Mouse (Mus musculus): ENCODE measurements around the gene Ctsk. TPM values are rescaled to one million over a fixed set of nuclear protein-coding genes. Genes with fewer than 3 reads are reported as not detected.
A peak's percentile ranks its signal among the peaks of the same experiment; 100 is the strongest.
"Not testable (repeated sequence)": the region's sequence is repeated elsewhere in the genome, so short reads cannot be mapped to it uniquely, and the experiment has no call there.

The Ctsk gene
- polyA plus RNA-seq, 1 experiment from 2014 or later, result 15.1 TPM

- Histone ChIP-seq H3K27ac (ENCODE audit: poor library complexity, severe bottlenecking) (0 out of 2 replicates have a peak overlapping the region, but pooled peaks have one; percentile 35), H3K4me2 (no peak overlapping the region), H3K27me3 (replicated peaks) (no peaks in the 10 kb centered on the region), H3K4me1 (replicated peaks) (0 out of 2 replicates have a peak, but pooled peaks cover 4% of the 10 kb centered on the region), H3K4me3 (no peak overlapping the region), H3K9ac (no peak overlapping the region), H3K9me3 (replicated peaks) (no peaks in the 10 kb centered on the region), H3K36me3 (no peaks in the 10 kb centered on the region)
- 52% methylated on average over 3 of the region's 3 CpGs for WGBS
- ATAC-seq (ENCODE audit: insufficient number of reproducible peaks, low FRiP score), result no peak
Measured at GRCm38 (mm10) chr3:95523662-95524061, 24.6 kb downstream of the Ctsk start.

- Histone ChIP-seq H3K9ac (no peak overlapping the region), H3K4me2 (no peak overlapping the region), H3K4me3 (no peak overlapping the region), H3K9me3 (replicated peaks) (no peaks in the 10 kb centered on the region), H3K27me3 (replicated peaks) (no peaks in the 10 kb centered on the region), H3K4me1 (replicated peaks) (0 out of 2 replicates have a peak, but pooled peaks cover 4% of the 10 kb centered on the region), H3K27ac (ENCODE audit: poor library complexity, severe bottlenecking) (no peak overlapping the region), H3K36me3 (no peaks in the 10 kb centered on the region)
- ATAC-seq (ENCODE audit: insufficient number of reproducible peaks, low FRiP score), result no peak
- WGBS, result 65% methylated on average over 2 of the region's 2 CpGs
Measured at GRCm38 (mm10) chr3:95524673-95525072, 25.6 kb downstream of the Ctsk start.

- H3K4me1 ChIP-seq (replicated peaks), result 0 out of 2 replicates have a peak, but pooled peaks cover 4% of the 10 kb centered on the region
- no peaks in the 10 kb centered on the region for H3K27me3 ChIP-seq (replicated peaks)
- H3K27ac ChIP-seq (ENCODE audit: poor library complexity, severe bottlenecking), result no peak overlapping the region
- no peak for ATAC-seq (ENCODE audit: insufficient number of reproducible peaks, low FRiP score)
- no peak overlapping the region for H3K4me3 ChIP-seq
- H3K36me3 ChIP-seq, result no peaks in the 10 kb centered on the region
- H3K4me2 ChIP-seq, result no peak overlapping the region
- H3K9me3 ChIP-seq (replicated peaks), result no peaks in the 10 kb centered on the region
- H3K9ac ChIP-seq, result no peak overlapping the region
Measured at GRCm38 (mm10) chr3:95526111-95526510, 27.1 kb downstream of the Ctsk start.

GRCm38 (mm10) chr3:95526622-95527211 lies 27.7 kb downstream of the Ctsk start, which contains the start of gene Ctss:
TSS of gene Ctss (plus strand) at chr3:95526786.
- Histone ChIP-seq H3K4me2 (no peak within 1 kb of the TSS), H3K27ac (ENCODE audit: poor library complexity, severe bottlenecking) (no peak within 1 kb of the TSS), H3K4me1 (replicated peaks) (0 out of 2 replicates have a peak, but pooled peaks cover 4% of the 10 kb centered on the region), H3K9me3 (replicated peaks) (no peaks in the 10 kb centered on the region), H3K36me3 (no peaks in the 10 kb centered on the region), H3K9ac (no peak within 1 kb of the TSS), H3K4me3 (no peak within 1 kb of the TSS), H3K27me3 (replicated peaks) (no peaks in the 10 kb centered on the region)
- ATAC-seq (ENCODE audit: insufficient number of reproducible peaks, low FRiP score), result no peak
- WGBS, result 82% methylated on average over 8 of the region's 8 CpGs

GRCm38 (mm10) chr3:95529814-95530213 lies 30.8 kb downstream of the Ctsk start:
- no peaks in the 10 kb centered on the region for H3K27me3 ChIP-seq (replicated peaks)
- H3K4me1 ChIP-seq (replicated peaks), result no peaks in the 10 kb centered on the region
- no peaks in the 10 kb centered on the region for H3K9me3 ChIP-seq (replicated peaks)
- H3K36me3 ChIP-seq, result no peaks in the 10 kb centered on the region
- H3K4me3 ChIP-seq, result no peak overlapping the region
- 78% methylated on average over 6 of the region's 6 CpGs for WGBS
- ATAC-seq (ENCODE audit: insufficient number of reproducible peaks, low FRiP score), result no peak
- no peak overlapping the region for H3K9ac ChIP-seq
- no peak overlapping the region for H3K4me2 ChIP-seq
- no peak overlapping the region for H3K27ac ChIP-seq (ENCODE audit: poor library complexity, severe bottlenecking)

GRCm38 (mm10) chr3:95531025-95531424 lies 32.0 kb downstream of the Ctsk start:
- Histone ChIP-seq H3K9ac (no peak overlapping the region), H3K4me3 (no peak overlapping the region), H3K4me1 (replicated peaks) (no peaks in the 10 kb centered on the region), H3K9me3 (replicated peaks) (peaks cover 5% of the 10 kb centered on the region; the same call in 1 of the 2 replicates), H3K36me3 (no peaks in the 10 kb centered on the region), H3K4me2 (no peak overlapping the region), H3K27me3 (replicated peaks) (no peaks in the 10 kb centered on the region), H3K27ac (ENCODE audit: poor library complexity, severe bottlenecking) (no peak overlapping the region)
- ATAC-seq (ENCODE audit: insufficient number of reproducible peaks, low FRiP score), result no peak
- 86% methylated on average over 1 of the region's 1 CpGs for WGBS

- ATAC-seq (ENCODE audit: insufficient number of reproducible peaks, low FRiP score), result no peak
- H3K4me1 ChIP-seq (replicated peaks), result no peaks in the 10 kb centered on the region
- no peak overlapping the region for H3K4me2 ChIP-seq
- H3K9ac ChIP-seq, result no peak overlapping the region
- H3K27ac ChIP-seq (ENCODE audit: poor library complexity, severe bottlenecking), result no peak overlapping the region
- H3K9me3 ChIP-seq (replicated peaks), result peaks cover 5% of the 10 kb centered on the region; the same call in 1 of the 2 replicates
- no peaks in the 10 kb centered on the region for H3K27me3 ChIP-seq (replicated peaks)
- 85% methylated on average over 5 of the region's 5 CpGs for WGBS
- no peak overlapping the region for H3K4me3 ChIP-seq
- H3K36me3 ChIP-seq, result no peaks in the 10 kb centered on the region
Measured at GRCm38 (mm10) chr3:95533364-95533763, 34.3 kb downstream of the Ctsk start.

- Histone ChIP-seq H3K27me3 (replicated peaks) (no peaks in the 10 kb centered on the region), H3K27ac (ENCODE audit: poor library complexity, severe bottlenecking) (no peak overlapping the region), H3K9me3 (replicated peaks) (peaks cover 5% of the 10 kb centered on the region; the same call in 1 of the 2 replicates), H3K4me3 (no peak overlapping the region), H3K9ac (no peak overlapping the region), H3K4me1 (replicated peaks) (no peaks in the 10 kb centered on the region), H3K4me2 (no peak overlapping the region), H3K36me3 (no peaks in the 10 kb centered on the region)
- WGBS, result 88% methylated on average over 1 of the region's 1 CpGs
- ATAC-seq (ENCODE audit: insufficient number of reproducible peaks, low FRiP score), result no peak
Measured at GRCm38 (mm10) chr3:95534927-95535326, 35.9 kb downstream of the Ctsk start.

GRCm38 (mm10) chr3:95538936-95539335 lies 39.9 kb downstream of the Ctsk start:
- 83% methylated on average over 10 of the region's 10 CpGs for WGBS
- ATAC-seq (ENCODE audit: insufficient number of reproducible peaks, low FRiP score), result no peak
- Histone ChIP-seq H3K36me3 (no peaks in the 10 kb centered on the region), H3K9me3 (replicated peaks) (peaks cover 5% of the 10 kb centered on the region; the same call in 1 of the 2 replicates), H3K4me2 (no peak overlapping the region), H3K27ac (ENCODE audit: poor library complexity, severe bottlenecking) (no peak overlapping the region), H3K4me1 (replicated peaks) (no peaks in the 10 kb centered on the region), H3K4me3 (no peak overlapping the region), H3K27me3 (replicated peaks) (no peaks in the 10 kb centered on the region), H3K9ac (no peak overlapping the region)

GRCm38 (mm10) chr3:95539837-95540236 lies 40.8 kb downstream of the Ctsk start:
- no peaks in the 10 kb centered on the region for H3K4me1 ChIP-seq (replicated peaks)
- H3K9me3 ChIP-seq (replicated peaks), result peaks cover 5% of the 10 kb centered on the region; the same call in 1 of the 2 replicates
- H3K27ac ChIP-seq (ENCODE audit: poor library complexity, severe bottlenecking), result no peak overlapping the region
- WGBS, result 94% methylated on average over 4 of the region's 4 CpGs
- no peaks in the 10 kb centered on the region for H3K27me3 ChIP-seq (replicated peaks)
- H3K4me2 ChIP-seq, result no peak overlapping the region
- ATAC-seq (ENCODE audit: insufficient number of reproducible peaks, low FRiP score), result no peak
- H3K9ac ChIP-seq, result no peak overlapping the region
- H3K36me3 ChIP-seq, result no peaks in the 10 kb centered on the region
- no peak overlapping the region for H3K4me3 ChIP-seq

GRCm38 (mm10) chr3:95541186-95541585 lies 42.1 kb downstream of the Ctsk start:
- H3K36me3 ChIP-seq; H3K27me3 ChIP-seq (replicated peaks); H3K9me3 ChIP-seq (replicated peaks); H3K4me3 ChIP-seq; H3K4me2 ChIP-seq; ATAC-seq (ENCODE audit: insufficient number of reproducible peaks, low FRiP score); H3K27ac ChIP-seq (ENCODE audit: poor library complexity, severe bottlenecking); H3K4me1 ChIP-seq (replicated peaks); H3K9ac ChIP-seq: not testable (repeated sequence)
- 69% methylated on average over 2 of the region's 2 CpGs for WGBS

- H3K4me2 ChIP-seq, result no peak overlapping the region
- no peaks in the 10 kb centered on the region for H3K36me3 ChIP-seq
- no peaks in the 10 kb centered on the region for H3K9me3 ChIP-seq (replicated peaks)
- no peaks in the 10 kb centered on the region for H3K4me1 ChIP-seq (replicated peaks)
- H3K4me3 ChIP-seq, result no peak overlapping the region
- no peak for ATAC-seq (ENCODE audit: insufficient number of reproducible peaks, low FRiP score)
- H3K27me3 ChIP-seq (replicated peaks), result no peaks in the 10 kb centered on the region
- no peak overlapping the region for H3K27ac ChIP-seq (ENCODE audit: poor library complexity, severe bottlenecking)
- no peak overlapping the region for H3K9ac ChIP-seq
Measured at GRCm38 (mm10) chr3:95542171-95542570, 43.1 kb downstream of the Ctsk start.
